Mouse (Mus musculus): ENCODE results near the gene H3f3a. TPM values are rescaled to one million over a fixed set of nuclear protein-coding genes. Genes with fewer than 3 reads are reported as not detected.

The H3f3a gene
- polyA plus RNA-seq, 1 experiment from 2014 or later = 1,618 TPM

GRCm38 (mm10) chr1:180778941-180779340, 34.8 kb downstream of the H3f3a start:
- Histone ChIP-seq H3K9me3 (replicated peaks) (no peaks in the 10 kb centered on the region), H3K4me2 (peak overlapping the region; percentile 87), H3K36me3 (no peaks in the 10 kb centered on the region), H3K27ac (no peak overlapping the region), H3K27me3 (no peaks in the 10 kb centered on the region), H3K9ac (no peak overlapping the region), H3K4me3 (peak overlapping the region; percentile 66; the same call in 1 of the 2 replicates), H3K4me1 (replicated peaks) (peaks cover 34% of the 10 kb centered on the region)
- 81% methylated on average over 10 of the region's 10 CpGs for WGBS
- ATAC-seq (replicated peaks; ENCODE audit: insufficient number of reproducible peaks, insufficient read depth, low FRiP score, low read depth) = no peak

DNA sequence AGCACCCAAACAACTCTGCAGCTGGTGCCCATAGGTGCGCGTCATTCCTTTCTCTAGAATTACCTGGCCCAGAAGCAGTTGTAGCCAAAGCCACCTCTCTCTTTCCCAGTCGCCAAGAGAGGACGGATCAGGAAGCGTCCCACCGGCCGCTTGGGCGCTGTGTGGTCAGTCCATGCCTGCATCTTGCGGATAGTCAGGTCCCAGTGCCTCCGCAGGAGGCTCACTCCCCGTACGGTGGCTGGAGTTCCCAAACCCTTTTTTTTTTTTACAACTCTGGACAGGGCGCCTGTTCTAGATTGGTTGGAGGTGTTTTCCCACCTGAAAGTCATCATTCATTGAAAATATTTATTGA, 35.4 kb downstream of the H3f3a start:
- no peaks in the 10 kb centered on the region for H3K9me3 ChIP-seq (replicated peaks)
- H3K9ac ChIP-seq = peak overlapping the region; percentile 78
- H3K27ac ChIP-seq = peak overlapping the region; percentile 96
- under 1% methylated on average over 13 of the region's 13 CpGs for WGBS
- peak overlapping the region; percentile 66 for H3K4me3 ChIP-seq
- H3K36me3 ChIP-seq = no peaks in the 10 kb centered on the region
- peak overlapping the region; percentile 87 for H3K4me2 ChIP-seq
- peaks cover 34% of the 10 kb centered on the region for H3K4me1 ChIP-seq (replicated peaks)
- peak; percentile 39 for ATAC-seq (replicated peaks; ENCODE audit: insufficient number of reproducible peaks, insufficient read depth, low FRiP score, low read depth)
- H3K27me3 ChIP-seq = no peaks in the 10 kb centered on the region

DNA sequence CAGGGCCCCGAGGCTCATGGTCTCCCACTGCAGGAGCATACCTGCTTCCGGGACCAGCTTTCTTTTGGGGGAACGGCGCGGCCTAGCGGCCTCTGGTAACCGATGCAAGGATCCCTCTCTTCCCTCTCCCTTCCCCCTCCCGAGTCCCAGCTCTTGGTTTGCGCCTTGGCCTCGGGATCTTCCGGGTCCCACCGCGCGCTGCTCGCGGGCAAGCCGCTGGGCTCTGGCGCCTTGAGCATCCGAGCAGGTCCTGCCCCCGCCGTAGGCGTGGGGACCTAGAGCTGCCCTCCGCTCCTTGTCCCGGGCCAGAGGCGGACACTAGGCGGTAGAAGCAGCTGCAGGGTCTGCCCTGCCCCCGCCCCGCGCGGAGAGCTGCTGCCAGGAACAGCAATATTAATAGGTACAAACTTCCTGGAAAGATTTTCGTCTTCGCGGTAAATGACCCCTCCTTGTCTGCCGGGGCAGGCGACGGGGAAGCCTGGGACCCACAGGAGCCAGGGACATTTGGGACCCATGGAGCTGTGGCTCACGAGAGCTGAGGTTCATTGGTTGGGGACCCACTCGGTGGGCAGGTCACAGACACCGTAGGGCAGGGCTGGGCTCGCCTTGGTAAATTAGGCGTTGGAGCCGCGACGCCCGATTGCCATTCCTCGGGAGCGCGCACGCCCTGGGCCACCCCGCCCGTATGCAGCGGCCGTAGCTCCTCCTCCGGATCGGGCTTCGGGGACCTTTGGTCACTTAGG, 35.9 kb downstream of the H3f3a start:
- under 1% methylated on average over 56 of the region's 56 CpGs for WGBS

DNA sequence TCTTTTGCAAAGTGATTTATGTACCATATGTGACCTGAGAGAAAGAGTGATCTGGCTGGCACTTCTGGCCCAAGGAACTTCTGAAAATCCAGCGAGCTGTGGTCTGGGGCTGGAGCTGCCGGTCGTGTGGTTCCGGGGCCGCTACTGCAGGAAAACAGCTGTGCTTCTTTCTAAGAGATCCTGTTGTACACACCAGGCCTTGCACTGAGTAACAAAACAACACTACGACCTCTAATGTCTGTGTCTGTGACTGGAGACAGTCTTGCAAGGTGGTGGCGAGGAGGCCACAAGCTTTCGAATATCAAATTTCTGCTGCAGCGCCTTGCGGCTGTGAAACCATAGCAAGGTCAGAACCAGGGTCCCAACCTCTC, 36.5 kb downstream of the H3f3a start:
- H3K27me3 ChIP-seq = no peaks in the 10 kb centered on the region
- peak overlapping the region; percentile 66 for H3K4me3 ChIP-seq
- H3K4me2 ChIP-seq = peak overlapping the region; percentile 87
- ATAC-seq (replicated peaks; ENCODE audit: insufficient number of reproducible peaks, insufficient read depth, low FRiP score, low read depth) = no peak; the same call in 1 of the 2 replicates
- peaks cover 31% of the 10 kb centered on the region for H3K4me1 ChIP-seq (replicated peaks)
- H3K9ac ChIP-seq = peak overlapping the region; percentile 78
- H3K36me3 ChIP-seq = no peaks in the 10 kb centered on the region
- H3K27ac ChIP-seq = peak overlapping the region; percentile 96
- WGBS = 8% methylated on average over 10 of the region's 10 CpGs
- no peaks in the 10 kb centered on the region for H3K9me3 ChIP-seq (replicated peaks)

More for the DNA sequence above, 35.9 kb downstream of the H3f3a start:
- Histone ChIP-seq H3K9me3 (replicated peaks) (no peaks in the 10 kb centered on the region), H3K27me3 (no peaks in the 10 kb centered on the region), H3K9ac (peak overlapping the region; percentile 78), H3K27ac (peak overlapping the region; percentile 96), H3K4me2 (peak overlapping the region; percentile 87), H3K4me1 (replicated peaks) (peaks cover 31% of the 10 kb centered on the region), H3K36me3 (no peaks in the 10 kb centered on the region), H3K4me3 (peak overlapping the region; percentile 66)
- ATAC-seq (replicated peaks; ENCODE audit: insufficient number of reproducible peaks, insufficient read depth, low FRiP score, low read depth) = peak; percentile 87

GRCm38 (mm10) chr1:180776494-180776893, 37.2 kb downstream of the H3f3a start:
- Histone ChIP-seq H3K27ac (peak overlapping the region; percentile 20; the same call in 1 of the 2 replicates), H3K4me1 (replicated peaks) (peaks cover 35% of the 10 kb centered on the region), H3K4me2 (no peak overlapping the region), H3K4me3 (no peak overlapping the region), H3K9me3 (replicated peaks) (no peaks in the 10 kb centered on the region), H3K27me3 (no peaks in the 10 kb centered on the region), H3K36me3 (no peaks in the 10 kb centered on the region), H3K9ac (no peak overlapping the region)
- 83% methylated on average over 6 of the region's 6 CpGs for WGBS
- no peak for ATAC-seq (replicated peaks; ENCODE audit: insufficient number of reproducible peaks, insufficient read depth, low FRiP score, low read depth)

DNA sequence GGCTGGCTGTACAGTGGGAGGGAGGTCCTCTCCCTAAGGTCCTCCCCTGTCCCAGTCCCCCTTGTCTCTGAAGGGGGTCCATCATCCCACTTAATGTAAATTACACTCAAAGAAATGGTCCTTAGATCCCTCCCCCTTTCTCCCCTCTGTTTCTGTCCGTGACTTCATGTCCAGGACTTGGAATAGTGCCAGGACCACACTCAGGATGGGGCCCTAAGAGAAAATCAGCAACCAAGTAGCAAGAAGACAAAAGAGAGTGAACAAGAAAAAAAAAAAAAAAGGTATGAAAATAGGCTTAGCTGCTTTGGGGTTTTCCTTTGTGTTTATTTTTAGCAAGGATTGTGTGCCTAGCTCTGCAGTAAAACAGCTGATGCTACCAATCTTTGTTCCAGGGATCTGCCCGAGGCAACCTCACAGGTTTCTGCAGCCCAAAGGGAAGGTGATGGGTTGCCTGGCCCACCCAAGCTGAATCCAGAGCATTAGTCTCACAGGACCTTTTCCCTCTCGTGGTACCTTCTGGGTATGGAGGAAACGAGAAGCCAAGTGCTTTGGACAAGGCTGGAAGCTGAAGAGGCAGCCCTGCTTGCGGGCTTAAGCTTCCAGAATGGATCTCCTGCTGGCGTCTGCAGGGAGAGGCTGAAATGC, 37.8 kb downstream of the H3f3a start:
- Histone ChIP-seq H3K9me3 (replicated peaks) (no peaks in the 10 kb centered on the region), H3K4me3 (no peak overlapping the region), H3K27ac (peak overlapping the region; percentile 27; the same call in 1 of the 2 replicates), H3K36me3 (no peaks in the 10 kb centered on the region), H3K4me1 (replicated peaks) (peaks cover 35% of the 10 kb centered on the region), H3K4me2 (no peak overlapping the region), H3K27me3 (no peaks in the 10 kb centered on the region), H3K9ac (peak overlapping the region; percentile 25; the same call in 1 of the 2 replicates)
- WGBS = 43% methylated on average over 6 of the region's 6 CpGs
- no peak for ATAC-seq (replicated peaks; ENCODE audit: insufficient number of reproducible peaks, insufficient read depth, low FRiP score, low read depth)

- WGBS = 77% methylated on average over 10 of the region's 10 CpGs
- Histone ChIP-seq H3K4me3 (no peak overlapping the region), H3K4me1 (replicated peaks) (peaks cover 35% of the 10 kb centered on the region), H3K9me3 (replicated peaks) (no peaks in the 10 kb centered on the region), H3K27ac (peak overlapping the region; percentile 27; the same call in 1 of the 2 replicates), H3K9ac (peak overlapping the region; percentile 25; the same call in 1 of the 2 replicates), H3K36me3 (no peaks in the 10 kb centered on the region), H3K4me2 (no peak overlapping the region), H3K27me3 (no peaks in the 10 kb centered on the region)
- no peak for ATAC-seq (replicated peaks; ENCODE audit: insufficient number of reproducible peaks, insufficient read depth, low FRiP score, low read depth)
These were observed 38.4 kb downstream of the H3f3a start for GRCm38 (mm10) chr1:180775317-180775716.

- H3K9ac ChIP-seq = no peak overlapping the region
- 68% methylated on average over 3 of the region's 3 CpGs for WGBS
- H3K36me3 ChIP-seq = no peaks in the 10 kb centered on the region
- no peaks in the 10 kb centered on the region for H3K27me3 ChIP-seq
- no peaks in the 10 kb centered on the region for H3K9me3 ChIP-seq (replicated peaks)
- H3K4me2 ChIP-seq = no peak overlapping the region
- H3K4me3 ChIP-seq = no peak overlapping the region
- ATAC-seq (replicated peaks; ENCODE audit: insufficient number of reproducible peaks, insufficient read depth, low FRiP score, low read depth) = no peak
- peaks cover 35% of the 10 kb centered on the region for H3K4me1 ChIP-seq (replicated peaks)
- H3K27ac ChIP-seq = no peak overlapping the region
These were observed 39.1 kb downstream of the H3f3a start for GRCm38 (mm10) chr1:180774664-180775063.

DNA sequence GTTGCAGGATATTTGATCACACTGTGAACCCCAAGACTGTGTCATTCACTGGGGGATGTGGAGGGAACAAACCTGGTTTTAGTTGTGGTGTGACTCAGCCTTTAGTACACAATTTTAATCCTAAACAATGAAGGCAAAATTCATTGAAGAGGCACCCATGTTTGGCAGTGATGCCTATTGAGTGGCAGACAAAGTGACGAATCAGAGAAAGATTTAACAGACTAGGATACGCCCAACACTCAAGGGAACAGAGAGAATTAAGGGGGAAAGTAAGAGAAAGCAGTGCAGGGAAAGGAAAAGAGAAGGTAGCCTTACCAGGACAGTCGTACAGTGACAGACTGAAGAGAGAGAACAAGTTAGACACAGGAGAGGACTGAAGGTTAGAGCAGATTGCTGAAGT, 41.5 kb downstream of the H3f3a start:
- Histone ChIP-seq H3K4me2 (no peak overlapping the region), H3K9me3 (replicated peaks) (no peaks in the 10 kb centered on the region), H3K4me3 (no peak overlapping the region), H3K27ac (no peak overlapping the region), H3K4me1 (replicated peaks) (peaks cover 35% of the 10 kb centered on the region), H3K9ac (no peak overlapping the region), H3K36me3 (no peaks in the 10 kb centered on the region), H3K27me3 (no peaks in the 10 kb centered on the region)
- ATAC-seq (replicated peaks; ENCODE audit: insufficient number of reproducible peaks, insufficient read depth, low FRiP score, low read depth) = no peak
- 89% methylated on average over 3 of the region's 3 CpGs for WGBS

DNA sequence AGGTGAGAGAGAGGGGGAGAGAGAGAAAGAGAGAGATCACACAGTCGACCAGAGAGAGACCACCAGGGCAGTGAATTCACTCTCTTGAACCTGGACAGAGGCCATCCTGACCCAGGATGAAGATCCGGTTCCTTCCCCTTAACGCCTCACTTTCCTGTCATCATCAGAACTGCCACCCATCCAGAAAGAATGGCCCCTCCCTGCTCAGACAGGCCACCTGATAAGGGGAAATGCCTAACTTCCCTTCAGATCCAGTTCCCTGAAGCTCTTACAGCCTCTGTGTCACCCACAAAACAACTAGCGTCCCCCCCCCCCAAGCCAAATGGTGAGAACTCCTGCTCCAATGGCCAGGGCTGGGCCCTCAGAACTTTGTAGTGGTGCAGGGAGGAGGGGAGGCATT, 42.0 kb downstream of the H3f3a start:
- WGBS = 43% methylated on average over 4 of the region's 4 CpGs
- ATAC-seq (replicated peaks; ENCODE audit: insufficient number of reproducible peaks, insufficient read depth, low FRiP score, low read depth) = no peak
- Histone ChIP-seq H3K4me1 (replicated peaks) (peaks cover 34% of the 10 kb centered on the region), H3K27ac (no peak overlapping the region), H3K9ac (no peak overlapping the region), H3K4me2 (no peak overlapping the region), H3K4me3 (no peak overlapping the region), H3K27me3 (no peaks in the 10 kb centered on the region), H3K36me3 (no peaks in the 10 kb centered on the region), H3K9me3 (replicated peaks) (no peaks in the 10 kb centered on the region)

- no peak for ATAC-seq (replicated peaks; ENCODE audit: insufficient number of reproducible peaks, insufficient read depth, low FRiP score, low read depth)
- Histone ChIP-seq H3K27me3 (no peaks in the 10 kb centered on the region), H3K4me3 (no peak overlapping the region), H3K4me2 (no peak overlapping the region), H3K9ac (no peak overlapping the region), H3K4me1 (replicated peaks) (peaks cover 29% of the 10 kb centered on the region), H3K27ac (no peak overlapping the region), H3K36me3 (no peaks in the 10 kb centered on the region), H3K9me3 (replicated peaks) (no peaks in the 10 kb centered on the region)
- WGBS = 67% methylated on average over 5 of the region's 5 CpGs
These were observed 42.4 kb downstream of the H3f3a start for GRCm38 (mm10) chr1:180771306-180771705.
